Mouse (Mus musculus) ovary, postnatal 14 days (tissue): ENCODE results near the gene Angpt4.

ENCODE experiments used
- DNase-seq: peaks from one replicate; pipeline ENCODE4 v3.0.0; 2022; ENCODE audit warnings: low spot score

The Angpt4 gene

GRCm38 (mm10) chr2:151915111-151915510 is 4.1 kb downstream of the Angpt4 start:
- DNase-seq, result no peak

- peak; percentile 52 for DNase-seq
Measured at GRCm38 (mm10) chr2:151916061-151916831, 5.2 kb downstream of the Angpt4 start.

DNA sequence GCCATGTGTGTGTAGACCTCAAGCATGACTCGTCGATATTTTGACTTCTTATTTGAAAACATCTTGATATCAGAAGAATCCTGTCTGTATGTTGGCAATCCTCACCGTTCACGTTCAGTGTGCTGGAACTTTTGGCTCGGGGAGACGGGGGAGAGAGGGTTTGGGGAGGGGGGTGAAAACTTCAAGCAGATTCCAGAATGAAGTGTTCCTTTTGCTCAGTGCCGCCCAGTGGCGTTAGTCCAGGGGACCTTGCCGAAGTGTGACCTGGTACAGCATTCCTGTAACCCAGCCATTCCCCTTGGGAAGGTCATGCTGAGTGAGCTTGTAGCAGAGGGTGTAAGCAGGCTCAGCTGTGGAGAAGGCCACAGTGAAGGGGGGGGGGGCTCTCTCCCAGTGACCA is 8.1 kb downstream of the Angpt4 start:
- DNase-seq, result no peak

- no peak for DNase-seq
Measured at GRCm38 (mm10) chr2:151921068-151921467, 10.1 kb downstream of the Angpt4 start.

DNA sequence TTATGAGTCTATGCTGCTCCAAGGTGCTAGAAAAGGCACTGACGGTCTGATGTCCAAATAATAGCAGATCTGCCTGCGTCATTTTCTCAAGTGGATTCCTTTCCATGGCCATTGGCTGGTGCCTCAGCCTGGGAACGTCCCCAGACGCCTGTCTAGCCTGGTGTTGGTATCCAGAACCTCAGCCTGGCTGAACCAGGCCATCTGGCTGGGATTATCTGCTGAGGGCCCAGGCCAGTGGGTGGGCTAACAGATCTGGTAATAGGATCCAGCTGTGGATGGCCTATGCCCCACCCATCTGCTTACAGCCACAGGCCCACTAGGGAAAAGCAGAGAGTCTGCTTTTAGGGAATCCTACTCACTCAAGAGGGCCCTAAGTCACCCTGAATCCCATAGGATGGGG is 10.6 kb downstream of the Angpt4 start:
- no peak for DNase-seq

DNA sequence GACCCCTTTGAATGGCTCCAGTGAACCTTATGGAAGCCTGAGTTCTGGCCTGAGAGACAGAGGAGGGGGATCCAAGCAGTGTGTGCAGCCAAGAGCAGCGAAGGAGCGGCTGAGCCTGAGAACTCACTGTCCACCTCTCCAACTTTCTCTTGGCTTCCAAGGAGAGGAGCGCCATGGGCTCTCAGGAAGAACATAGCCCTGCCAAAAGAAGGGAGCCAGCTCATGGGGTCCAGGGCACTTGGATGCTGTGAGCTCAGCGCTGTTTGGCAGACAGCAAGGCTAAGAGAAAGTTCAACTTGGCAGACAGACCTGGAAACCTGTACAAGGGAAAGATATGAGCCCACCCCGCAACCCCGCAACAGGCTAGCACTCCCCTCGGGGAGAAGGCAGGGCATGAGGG is 13.3 kb downstream of the Angpt4 start:
- DNase-seq, result no peak

DNA sequence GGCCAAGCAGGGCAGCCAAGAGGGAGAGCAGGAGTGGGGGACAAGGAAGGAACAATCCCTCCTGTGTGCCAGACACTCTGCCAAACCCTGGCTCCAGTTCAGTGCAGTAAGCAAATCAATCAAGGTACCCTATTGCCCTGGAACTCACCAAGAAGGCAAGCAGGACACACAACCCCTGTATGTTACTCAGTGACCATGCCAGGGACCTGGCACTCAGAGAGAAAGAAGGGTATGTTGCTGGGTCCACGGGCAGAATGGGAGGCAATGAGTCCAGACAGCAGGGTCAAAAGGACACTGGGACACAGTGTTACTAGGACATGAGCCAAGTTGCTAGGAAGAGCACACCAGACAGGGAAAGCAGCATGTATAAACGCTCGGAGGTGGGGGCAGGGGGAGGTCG is 14.7 kb downstream of the Angpt4 start:
- DNase-seq, result no peak

DNA sequence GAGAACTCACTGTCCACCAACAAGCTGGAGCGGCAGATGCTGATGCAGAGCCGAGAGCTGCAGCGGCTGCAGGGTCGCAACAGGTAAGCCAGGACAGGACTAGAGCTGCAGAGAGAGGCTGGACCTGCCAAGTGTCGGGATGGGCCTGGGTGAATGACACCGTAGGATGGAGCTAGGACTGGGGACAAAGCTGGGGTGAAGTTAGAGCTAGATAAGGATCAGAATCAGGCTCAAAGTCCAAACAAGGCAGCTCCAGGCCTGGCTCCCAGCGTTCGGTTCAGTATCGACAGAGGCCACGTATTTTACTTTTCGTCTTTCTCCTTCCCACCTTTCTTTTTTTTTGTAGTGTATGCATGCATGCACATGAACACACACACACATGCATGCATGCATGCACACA is 16.1 kb downstream of the Angpt4 start:
- no peak for DNase-seq

DNA sequence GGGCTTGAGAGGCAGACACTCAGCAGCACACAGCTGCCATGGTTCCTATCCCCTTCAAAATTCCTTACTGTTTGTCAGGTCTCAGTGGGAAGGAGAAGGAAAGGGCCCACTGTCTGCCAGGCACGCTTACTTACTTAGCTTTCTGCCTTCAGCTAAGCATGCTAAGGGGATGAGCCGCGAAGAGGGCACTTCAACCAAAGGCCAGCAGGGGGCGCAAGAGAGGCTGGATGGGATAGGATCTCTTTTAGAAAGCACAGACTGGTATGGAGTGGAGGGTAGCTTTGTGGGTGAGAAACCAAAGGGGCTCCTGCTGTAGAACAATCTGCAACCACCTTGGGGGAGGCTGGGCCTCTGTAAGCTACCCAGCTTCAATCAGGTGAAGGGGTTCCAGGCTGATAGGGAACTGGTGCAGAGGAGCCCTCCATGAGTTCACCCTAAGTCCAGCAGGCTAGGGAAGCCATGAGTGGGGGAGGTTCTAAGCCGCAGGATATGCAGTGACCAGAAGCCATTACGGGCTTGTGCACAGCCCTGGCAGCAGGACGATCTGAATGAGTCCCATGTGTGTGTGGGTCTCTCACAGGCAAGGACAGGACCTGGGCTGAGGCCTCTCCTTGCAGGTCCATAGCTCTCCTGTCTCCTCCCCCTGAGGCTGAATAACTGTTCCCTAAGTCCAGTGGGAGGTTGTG is 19.5 kb downstream of the Angpt4 start:
- DNase-seq, result peak; percentile 84

- peak; percentile 27 for DNase-seq
Measured at GRCm38 (mm10) chr2:151937893-151938292, 26.9 kb downstream of the Angpt4 start.

GRCm38 (mm10) chr2:151938780-151939200 is 27.8 kb downstream of the Angpt4 start:
- DNase-seq, result no peak

- DNase-seq, result no peak
Measured at GRCm38 (mm10) chr2:151939651-151940420, 28.8 kb downstream of the Angpt4 start.

- DNase-seq, result no peak
Measured at GRCm38 (mm10) chr2:151941269-151941668, 30.3 kb downstream of the Angpt4 start.

DNA sequence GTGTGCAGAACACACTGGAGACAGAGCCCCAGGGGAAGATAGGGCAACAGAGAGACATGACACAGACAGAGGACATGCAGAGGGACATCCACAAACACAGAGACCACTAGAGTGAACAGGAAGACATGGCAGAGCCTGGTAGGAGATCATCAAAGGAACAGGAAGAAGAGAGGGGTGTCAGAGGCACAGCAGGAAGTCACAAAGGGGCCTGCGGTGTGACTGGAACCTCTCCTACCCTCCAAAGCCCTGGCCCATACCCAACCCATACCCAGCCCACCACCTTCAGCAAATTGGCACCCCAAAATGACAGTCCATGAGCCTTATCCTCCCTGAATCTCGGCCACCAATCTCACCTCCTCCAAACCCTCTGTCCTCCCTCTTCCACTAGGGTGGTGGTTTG is 33.1 kb downstream of the Angpt4 start:
- no peak for DNase-seq

- DNase-seq, result no peak
Measured at GRCm38 (mm10) chr2:151947617-151948016, 36.6 kb downstream of the Angpt4 start.

- DNase-seq, result no peak
Measured at GRCm38 (mm10) chr2:151948311-151948710, 37.3 kb downstream of the Angpt4 start.

GRCm38 (mm10) chr2:151949082-151949774 is 38.2 kb downstream of the Angpt4 start:
- DNase-seq, result no peak

GRCm38 (mm10) chr2:151953665-151954064 is 42.7 kb downstream of the Angpt4 start:
- no peak for DNase-seq

GRCm38 (mm10) chr2:151956500-151957137 is 45.6 kb downstream of the Angpt4 start:
- no peak for DNase-seq

- no peak for DNase-seq
Measured at GRCm38 (mm10) chr2:151959274-151959673, 48.3 kb downstream of the Angpt4 start.

GRCm38 (mm10) chr2:151961284-151962196 is 50.5 kb downstream of the Angpt4 start:
- no peak for DNase-seq
